Mouse (Mus musculus) adrenal gland, adult 18-20 months (tissue): ENCODE data around the gene Ddt. TPM values are rescaled to one million over a fixed set of nuclear protein-coding genes. Genes with fewer than 3 reads are reported as not detected.
"Not testable (repeated sequence)": the region's sequence is repeated elsewhere in the genome, so short reads cannot be mapped to it uniquely, and the experiment has no call there.

Source experiments
- DNase-seq, 2 experiments: peaks; one replicate each; pipeline ENCODE4 v3.0.0; 2021 to 2022; ENCODE audit warnings: low spot score in 2 of 2
- total RNA-seq, 2 experiments: library from RNA; stranded (reverse); gene quantifications; 1 replicate in 1 of 2; 2 replicates in 1 of 2; pipeline ENCODE4 v1.2.3; 2021

Gene Ddt
- total RNA-seq, 2 experiments from 2014 or later: 137 to 153 TPM

DNA sequence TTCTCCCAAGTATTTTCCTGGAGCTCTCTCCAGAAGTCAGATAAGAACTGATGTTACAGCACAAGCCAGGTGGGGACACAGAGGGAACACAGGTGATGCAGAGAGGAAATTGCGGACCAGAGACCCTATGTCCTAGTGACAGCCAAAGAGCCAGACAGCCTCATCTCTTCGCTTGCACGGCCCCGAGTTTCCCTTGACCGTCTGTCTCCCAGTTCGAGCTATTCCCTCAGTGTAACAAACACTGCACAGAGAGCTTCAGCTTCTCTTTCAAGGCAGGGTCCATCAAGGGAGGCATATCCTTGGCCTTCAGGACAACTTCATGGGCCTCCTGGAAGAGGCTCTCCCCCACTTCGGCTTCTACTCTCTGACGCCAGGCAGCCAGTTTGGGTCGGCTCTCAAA, 1.4 kb upstream of the Ddt start:
- DNase-seq: no peak

DNA sequence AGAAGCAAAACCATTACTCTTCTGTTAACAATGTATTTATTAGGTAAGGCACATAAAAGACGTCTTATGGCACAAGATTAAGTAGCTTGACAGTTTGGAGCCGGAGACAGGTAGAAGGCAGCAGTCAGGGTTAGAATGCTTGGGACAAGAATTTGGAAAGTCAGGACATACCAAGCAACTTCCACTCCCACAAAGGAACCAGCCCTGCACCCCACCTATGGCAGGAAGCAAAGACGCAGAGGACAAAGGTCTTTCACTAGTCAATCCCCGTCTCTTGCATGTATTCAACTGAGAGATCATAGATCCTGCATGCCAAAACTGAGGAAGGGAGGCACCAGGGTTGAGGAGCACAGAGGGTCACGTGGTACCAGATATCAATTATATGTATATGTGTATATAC, 888 bp upstream of the Ddt start:
- no peak for DNase-seq

DNA sequence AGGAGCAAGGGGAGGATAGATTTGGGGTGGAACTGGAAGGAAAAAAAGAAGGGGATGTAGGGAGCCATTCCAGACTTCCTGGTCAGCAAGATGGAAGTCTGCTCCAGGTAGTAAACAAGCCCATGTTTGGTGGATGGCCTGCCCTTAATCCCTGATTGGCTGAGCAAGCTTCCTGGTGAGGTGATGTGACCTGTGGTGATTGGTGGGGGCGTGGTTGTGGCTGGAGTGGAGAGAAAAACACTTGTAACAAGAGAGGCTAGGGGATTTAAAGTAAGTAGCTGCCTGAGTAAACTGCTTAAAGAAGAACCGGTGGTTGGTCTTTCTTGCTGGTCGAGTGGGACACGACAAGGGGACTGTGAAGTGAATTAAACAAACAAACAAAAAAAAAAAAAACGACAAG, 5.5 kb downstream of the Ddt start:
- not testable (repeated sequence) for DNase-seq

- DNase-seq: no peak
These were observed 6.4 kb downstream of the Ddt start for GRCm38 (mm10) chr10:75766856-75767255.

DNA sequence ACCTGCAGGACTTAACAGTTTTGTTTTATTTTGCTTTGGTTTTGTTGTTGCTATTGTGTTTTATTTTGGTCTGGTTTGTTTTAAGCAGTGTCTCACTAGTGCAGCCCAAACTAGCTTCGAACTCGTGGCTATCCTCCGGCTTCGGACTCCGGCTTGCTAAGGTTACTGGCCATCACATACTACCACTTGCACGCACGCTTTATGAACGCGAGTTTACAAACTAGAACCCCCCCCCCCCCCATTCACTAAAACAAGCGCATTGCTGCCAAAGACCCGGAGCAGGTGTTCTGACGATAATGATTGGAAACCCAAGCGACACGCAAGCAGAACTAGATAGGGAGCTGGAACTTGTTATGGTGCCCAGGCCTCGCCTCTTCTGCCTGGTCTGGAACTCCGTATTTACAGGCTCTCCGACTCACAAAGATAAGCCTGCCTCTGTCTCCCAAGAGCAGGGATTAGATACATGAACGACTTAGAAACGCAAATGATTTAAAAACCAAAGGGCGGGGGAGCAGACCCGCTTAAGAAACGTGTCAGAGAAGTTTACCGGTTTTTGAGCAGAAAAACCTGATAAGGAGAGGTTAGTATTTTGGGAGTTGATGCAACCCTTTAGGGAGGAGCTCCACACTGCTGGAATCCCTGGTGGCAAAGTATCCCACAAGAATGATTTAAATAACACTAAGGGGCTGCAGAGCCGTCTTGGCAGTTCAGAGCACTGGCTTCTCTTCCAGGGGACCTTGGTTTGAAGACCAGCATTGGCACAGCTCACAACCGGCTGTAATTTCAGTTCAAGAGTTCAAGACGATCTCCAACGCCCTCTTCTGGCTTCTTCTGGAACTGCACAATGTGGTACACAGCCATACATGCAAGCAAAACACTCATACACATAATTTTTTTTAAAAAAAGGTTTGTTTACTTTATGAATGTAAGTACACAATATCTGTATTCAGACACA, 8.4 kb downstream of the Ddt start:
- peak; percentile 65 to 67 for DNase-seq

DNA sequence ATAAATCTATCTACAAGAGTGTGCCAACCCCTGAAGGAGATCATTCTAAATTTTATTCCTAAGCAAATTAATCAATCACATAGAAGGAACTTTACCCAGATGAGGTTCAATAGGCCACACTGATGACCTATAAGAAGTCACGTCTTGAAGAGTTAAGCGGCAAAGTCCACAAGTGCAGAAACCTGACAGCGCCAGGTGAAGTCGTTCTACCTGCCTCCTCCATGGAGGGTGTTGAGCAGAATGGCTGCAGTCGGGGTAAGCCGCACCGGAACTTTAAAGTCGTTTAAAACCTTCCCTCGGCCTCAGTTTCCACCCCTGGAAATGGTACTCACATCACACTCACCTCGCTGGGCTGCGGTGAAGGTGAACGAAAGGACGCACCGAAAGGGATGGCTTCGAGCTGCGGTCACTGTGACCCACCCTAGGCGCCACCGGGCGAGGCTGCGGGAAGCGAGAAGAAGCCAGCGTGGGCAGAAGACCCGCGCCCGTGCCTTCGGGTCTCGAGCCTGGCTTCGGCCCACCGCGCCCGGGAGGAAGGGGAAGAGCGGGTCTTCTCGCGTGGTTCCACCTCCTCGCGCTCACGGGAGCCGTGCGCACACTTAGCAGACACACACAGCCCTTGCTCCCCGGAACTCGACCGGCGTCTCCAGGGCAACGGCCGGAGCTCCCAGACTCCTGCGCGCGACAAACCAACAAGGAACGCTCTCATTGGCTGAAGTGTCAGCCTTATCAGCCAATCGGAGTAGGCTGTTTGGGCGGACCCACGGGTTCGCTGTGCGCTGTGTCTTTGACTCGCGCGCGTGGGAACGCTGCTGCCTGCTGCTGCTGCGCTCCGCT, 9.3 kb downstream of the Ddt start, which contains the start of gene Cabin1:
Gene Cabin1 (minus strand): TSS at position 660 of the 837 bp plus-strand sequence.
- DNase-seq: peak; percentile 92

DNA sequence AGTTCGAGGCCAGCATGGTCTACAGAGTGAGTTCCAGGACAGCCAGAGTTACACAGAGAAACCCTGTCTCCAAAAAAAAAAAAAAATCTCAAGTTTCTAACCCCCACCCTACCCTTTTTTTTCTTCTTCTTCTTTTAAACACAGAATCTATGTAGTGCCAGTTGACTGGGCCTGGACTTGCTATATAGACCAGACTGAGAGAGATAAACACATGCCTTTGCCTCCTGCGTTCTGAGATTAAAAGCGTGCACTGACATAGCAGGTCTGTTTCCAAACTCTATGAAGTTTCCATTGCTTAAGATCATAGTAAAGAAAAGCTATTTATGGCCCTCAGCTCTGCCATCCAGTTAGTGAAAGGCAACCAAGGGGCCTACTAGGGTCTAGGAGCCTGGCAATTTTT, 10.8 kb downstream of the Ddt start:
- no peak for DNase-seq

DNA sequence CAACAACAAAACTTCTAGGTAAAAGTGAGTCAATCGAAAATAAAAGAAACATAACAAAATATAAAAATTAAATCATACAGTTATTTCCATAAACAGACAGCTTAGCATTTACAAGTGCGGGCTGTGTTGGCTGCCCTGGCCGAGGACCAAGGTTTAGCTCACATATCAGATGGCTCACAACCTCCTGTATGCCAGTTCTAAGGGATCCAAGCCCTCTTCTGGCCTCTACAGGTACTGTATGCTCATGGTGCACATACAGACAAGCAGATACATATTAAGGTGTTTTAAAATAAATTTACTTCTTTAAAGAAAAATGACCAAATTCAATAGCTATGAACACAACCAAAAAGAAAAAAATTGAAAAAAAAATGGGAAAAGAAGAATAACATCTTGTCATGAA, 12.9 kb downstream of the Ddt start:
- no peak for DNase-seq

- no peak for DNase-seq
These were observed 16.5 kb downstream of the Ddt start for GRCm38 (mm10) chr10:75756719-75757118.

GRCm38 (mm10) chr10:75744017-75744416, 29.2 kb downstream of the Ddt start:
- DNase-seq: peak; percentile 70 to 79

DNA sequence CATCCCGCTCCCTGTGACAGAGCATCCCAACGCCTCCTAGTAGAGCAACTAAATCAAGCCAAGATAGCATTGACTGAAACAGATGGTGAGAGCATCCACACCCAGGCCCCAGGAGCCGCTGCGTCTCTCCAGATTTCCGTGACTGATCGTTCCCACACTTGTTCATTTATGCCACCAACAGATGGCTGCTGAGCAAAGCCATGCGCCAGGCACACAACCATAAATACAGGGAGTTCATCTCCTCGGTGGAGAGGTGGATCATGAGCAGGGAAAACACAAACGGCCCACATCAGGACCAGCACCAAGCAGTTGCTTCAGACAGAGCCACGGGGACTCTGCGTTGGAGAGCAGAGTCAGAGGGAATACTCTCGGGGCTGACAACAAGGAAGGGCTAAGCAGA, 29.8 kb downstream of the Ddt start:
- no peak for DNase-seq

- no peak for DNase-seq
These were observed 32.3 kb downstream of the Ddt start for GRCm38 (mm10) chr10:75740866-75741265.

- no peak for DNase-seq
These were observed 47.8 kb downstream of the Ddt start for GRCm38 (mm10) chr10:75725449-75725848.

Other genes with a start within 250 kb of the Ddt start
- under 1 TPM; 0.32 to 0.40 TPM for gene Lrrc75b, start 213.1 kb downstream of the Ddt start, total RNA-seq
- 1 to 10 TPM in 1 of 2 experiments, not detected in 1; 1.2 TPM for gene Ggt1, start 211.8 kb downstream of the Ddt start, total RNA-seq
- gene Ggt5, start 184.1 kb downstream of the Ddt start, total RNA-seq: 1 to 10 TPM; 3.7 to 5.2 TPM
- 10 to 100 TPM; 10.4 to 10.7 TPM for gene Susd2, start 129.4 kb downstream of the Ddt start, total RNA-seq
- gene Cabin1, start 9.1 kb downstream of the Ddt start, total RNA-seq: 10 to 100 TPM; 25.8 to 32.3 TPM
- gene Gm20441, start 7.5 kb upstream of the Ddt start, total RNA-seq: not detected
- gene Gstt3, start 8.0 kb upstream of the Ddt start, total RNA-seq: 10 to 100 TPM; 19.5 to 30.6 TPM
- gene Gstt1, start 25.2 kb upstream of the Ddt start, total RNA-seq: 10 to 100 TPM; 57.9 to 82.4 TPM
- gene Gstt4, start 49.1 kb upstream of the Ddt start, total RNA-seq: not detected
- gene Gstt2, start 64.0 kb upstream of the Ddt start, total RNA-seq: 10 to 100 TPM; 25.5 to 31.1 TPM
- 100 to 1,000 TPM; 221 to 268 TPM for gene Mif, start 86.8 kb upstream of the Ddt start, total RNA-seq
- 1 to 10 TPM; 1.4 to 2.3 TPM for gene Derl3, start 120.0 kb upstream of the Ddt start, total RNA-seq
- gene Smarcb1, start 148.2 kb upstream of the Ddt start, total RNA-seq: 10 to 100 TPM; 64.4 to 70.6 TPM
- gene Chchd10, start 159.7 kb upstream of the Ddt start, total RNA-seq: 1,000 to 10,000 TPM in 1 of 2 experiments, 100 to 1,000 TPM in 1; 918 to 1,521 TPM
- 1 to 10 TPM; 5.4 to 5.7 TPM for gene Mmp11, start 163.1 kb upstream of the Ddt start, total RNA-seq
- under 1 TPM; 0.63 to 0.64 TPM for gene Gm867, start 167.3 kb upstream of the Ddt start, total RNA-seq
- not detected for gene Vpreb3, start 169.6 kb upstream of the Ddt start, total RNA-seq
- gene Gm5134, start 181.1 kb upstream of the Ddt start, total RNA-seq: not detected